Mouse (Mus musculus) midbrain, embryonic 14.5 days (tissue): ENCODE measurements around the gene Mroh7. TPM values are rescaled to one million over a fixed set of nuclear protein-coding genes. Genes with fewer than 3 reads are reported as not detected.
A peak's percentile ranks its signal among the peaks of the same experiment; 100 is the strongest.

ENCODE experiments used
- ATAC-seq: fragments of 200-750 bp; cut with Nextera tagmentation; 2 replicates; pipeline ENCODE4 v1.8.0; 2017; ENCODE audit warnings: moderate number of reproducible peaks, moderate library complexity; ENCODE audit not compliant: low FRiP score, low TSS enrichment
- DNase-seq: peaks from one replicate; pipeline ENCODE4 v3.0.0-alpha.2; 2015
- H3K27ac ChIP-seq: fragments of 300-500 bp; sonication (generic); replicated peaks from 2 replicates; pipeline ENCODE4 v1.5.1; 2014; ENCODE audit warnings: mild to moderate bottlenecking, low read depth, low read length, moderate library complexity
- H3K27me3 ChIP-seq: fragments of 300-500 bp; sonication (generic); 2 replicates; pipeline ENCODE4 v1.6.1; 2014; ENCODE audit warnings: low read length, control low read depth, mixed read lengths; ENCODE audit not compliant: control insufficient read depth, insufficient read depth
- H3K36me3 ChIP-seq: fragments of 300-500 bp; sonication (generic); 2 replicates; pipeline ENCODE4 v1.6.1; 2014; ENCODE audit warnings: low read length, control low read depth; ENCODE audit not compliant: control insufficient read depth, insufficient read depth
- H3K4me1 ChIP-seq: fragments of 300-500 bp; sonication (generic); 2 replicates; pipeline ENCODE4 v1.6.1; 2014; ENCODE audit warnings: mild to moderate bottlenecking, antibody characterized with exemption, low read length, control low read depth; ENCODE audit not compliant: control insufficient read depth, insufficient read depth
- H3K4me2 ChIP-seq: fragments of 300-500 bp; sonication (generic); 2 replicates; pipeline ENCODE4 v1.6.1; 2014; ENCODE audit warnings: mild to moderate bottlenecking, low read length, moderate library complexity
- H3K4me3 ChIP-seq: fragments of 300-500 bp; sonication (generic); replicated peaks from 2 replicates; pipeline ENCODE4 v1.5.1; 2014; ENCODE audit warnings: low read depth, low read length
- H3K9ac ChIP-seq: fragments of 300-500 bp; sonication (generic); replicated peaks from 2 replicates; pipeline ENCODE4 v1.6.1; 2014; ENCODE audit warnings: mild to moderate bottlenecking, low read length, moderate library complexity
- H3K9me3 ChIP-seq: fragments of 300-500 bp; sonication (generic); 2 replicates; pipeline ENCODE4 v1.6.1; 2016; ENCODE audit warnings: low read length, control low read depth, mixed read lengths; ENCODE audit not compliant: control insufficient read depth
- WGBS: fragments of 180-500 bp; shearing (Covaris S2); extraction: QIAGEN DNeasy Blood & Tissue Kit; methylation state at CpG from one replicate; pipeline ENCODE4 v1.1.7; 2014; 5-methylcytosine and 5-hydroxymethylcytosine counted together
- polyA plus RNA-seq: library from polyadenylated mRNA; unstranded; fragments of >200 nt; fragmentation: Nextera tagmentation; extraction: Ambion mirVana; gene quantifications from 2 replicates; pipeline ENCODE4 v1.2.1, GENCODE M21; 2014

Mroh7 gene
- polyA plus RNA-seq, 1 experiment from 2014 or later, result 0.43 TPM

GRCm38 (mm10) chr4:106655681-106656080 lies 75.0 kb downstream of the Mroh7 start:
- WGBS, result 93% methylated on average over 10 of the region's 10 CpGs
- Histone ChIP-seq H3K36me3 (peaks cover 50% of the 10 kb centered on the region), H3K4me3 (no peak overlapping the region), H3K9ac (no peak overlapping the region), H3K27me3 (no peaks in the 10 kb centered on the region), H3K4me1 (peaks cover 7% of the 10 kb centered on the region), H3K4me2 (no peak overlapping the region), H3K9me3 (no peaks in the 10 kb centered on the region), H3K27ac (no peak overlapping the region)
- DNase-seq (no peak), ATAC-seq (no peak)

DNA sequence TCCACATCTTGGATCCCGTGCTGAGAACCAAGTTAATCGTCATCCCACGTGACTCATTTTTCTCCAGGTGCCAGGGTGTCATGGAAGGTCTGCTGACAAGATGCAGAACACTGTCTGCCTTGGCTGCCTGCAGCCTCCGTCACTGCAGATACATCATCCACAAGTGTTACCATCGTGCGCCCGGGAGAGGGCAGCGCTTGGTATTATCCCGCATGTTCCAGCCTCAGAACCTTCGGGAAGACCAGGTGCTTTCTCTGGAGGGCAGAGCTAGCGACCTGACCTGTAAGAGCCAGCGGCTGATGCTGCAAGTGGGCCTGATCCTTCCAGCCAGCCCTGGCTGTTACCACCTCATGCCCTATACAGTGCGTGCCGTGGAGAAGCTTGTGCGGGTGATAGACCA lies 77.7 kb downstream of the Mroh7 start:
- H3K9ac ChIP-seq, result no peak overlapping the region
- ATAC-seq, result no peak
- DNase-seq, result no peak
- no peaks in the 10 kb centered on the region for H3K27me3 ChIP-seq
- H3K27ac ChIP-seq, result no peak overlapping the region
- H3K9me3 ChIP-seq, result no peaks in the 10 kb centered on the region
- H3K4me3 ChIP-seq, result no peak overlapping the region
- WGBS, result 95% methylated on average over 15 of the region's 15 CpGs
- no peak overlapping the region for H3K4me2 ChIP-seq
- H3K36me3 ChIP-seq, result peaks cover 27% of the 10 kb centered on the region
- peaks cover 7% of the 10 kb centered on the region for H3K4me1 ChIP-seq

DNA sequence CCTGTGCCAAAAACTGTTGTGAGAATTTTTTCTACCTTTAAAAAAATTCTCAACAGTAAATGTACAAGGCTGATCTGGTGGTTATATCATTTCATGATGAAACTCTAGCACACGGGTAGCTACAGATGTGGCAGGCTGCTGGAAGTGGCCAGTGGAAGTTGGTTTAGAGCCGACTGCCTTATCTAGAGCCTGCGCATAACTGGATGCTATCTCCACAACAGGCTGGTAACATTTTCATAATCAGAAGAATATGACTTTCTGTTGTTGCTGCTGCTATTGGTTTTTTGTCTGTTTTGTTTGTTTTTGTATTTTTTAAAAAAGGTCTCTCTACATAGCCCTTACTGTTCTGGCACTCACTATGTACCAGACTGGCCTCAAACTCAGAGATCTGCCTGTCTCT lies 78.2 kb downstream of the Mroh7 start:
- WGBS, result 96% methylated on average over 3 of the region's 3 CpGs

GRCm38 (mm10) chr4:106650833-106651527 lies 79.7 kb downstream of the Mroh7 start, which contains the start of gene Pars2:
TSS of gene Pars2 (plus strand) at chr4:106651069.
- peak within 1 kb of the TSS; percentile 56 for H3K4me3 ChIP-seq
- WGBS, result 3% methylated on average over 40 of the region's 40 CpGs
- ATAC-seq, result peak; percentile 98

More for the DNA sequence above, 78.2 kb downstream of the Mroh7 start:
- Histone ChIP-seq H3K9me3 (no peaks in the 10 kb centered on the region), H3K4me3 (no peak overlapping the region), H3K4me2 (no peak overlapping the region), H3K4me1 (peaks cover 7% of the 10 kb centered on the region), H3K27me3 (no peaks in the 10 kb centered on the region), H3K9ac (no peak overlapping the region), H3K36me3 (peaks cover 22% of the 10 kb centered on the region), H3K27ac (no peak overlapping the region)
- ATAC-seq (no peak), DNase-seq (no peak)

DNA sequence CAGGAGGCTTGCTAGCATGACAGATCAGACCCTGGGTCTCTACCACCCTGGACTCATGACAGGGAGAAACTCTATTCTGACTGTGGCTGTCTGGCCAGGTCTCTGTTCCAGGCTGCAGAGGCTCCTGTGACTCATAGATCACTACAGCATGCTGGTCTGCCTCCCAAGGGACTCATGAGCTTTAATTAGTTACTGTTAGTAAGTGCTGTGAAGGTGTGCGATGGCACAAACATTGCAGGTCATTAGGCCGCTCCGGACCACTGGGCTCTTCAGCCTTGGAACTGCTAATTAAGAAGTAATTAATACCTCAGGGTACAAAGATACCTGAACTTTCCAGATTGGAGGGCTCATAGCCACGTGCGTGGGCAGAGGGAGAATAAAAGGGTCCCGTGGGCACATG lies 83.6 kb downstream of the Mroh7 start:
- Histone ChIP-seq H3K27me3 (no peaks in the 10 kb centered on the region), H3K4me3 (no peak overlapping the region), H3K9ac (no peak overlapping the region), H3K9me3 (no peaks in the 10 kb centered on the region), H3K4me1 (peaks cover 7% of the 10 kb centered on the region), H3K36me3 (no peaks in the 10 kb centered on the region), H3K4me2 (no peak overlapping the region), H3K27ac (no peak overlapping the region)
- DNase-seq (no peak), ATAC-seq (no peak)
- WGBS, result 88% methylated on average over 6 of the region's 6 CpGs

More at GRCm38 (mm10) chr4:106650833-106651527, 79.7 kb downstream of the Mroh7 start, which contains the start of gene Pars2:
- Histone ChIP-seq H3K9ac (peak within 1 kb of the TSS; percentile 74), H3K4me1 (peaks cover 7% of the 10 kb centered on the region), H3K27me3 (no peaks in the 10 kb centered on the region), H3K27ac (peak within 1 kb of the TSS; percentile 63), H3K4me2 (peak within 1 kb of the TSS; percentile 96), H3K36me3 (peaks cover 19% of the 10 kb centered on the region), H3K9me3 (no peaks in the 10 kb centered on the region)
- peak; percentile 99 for DNase-seq

DNA sequence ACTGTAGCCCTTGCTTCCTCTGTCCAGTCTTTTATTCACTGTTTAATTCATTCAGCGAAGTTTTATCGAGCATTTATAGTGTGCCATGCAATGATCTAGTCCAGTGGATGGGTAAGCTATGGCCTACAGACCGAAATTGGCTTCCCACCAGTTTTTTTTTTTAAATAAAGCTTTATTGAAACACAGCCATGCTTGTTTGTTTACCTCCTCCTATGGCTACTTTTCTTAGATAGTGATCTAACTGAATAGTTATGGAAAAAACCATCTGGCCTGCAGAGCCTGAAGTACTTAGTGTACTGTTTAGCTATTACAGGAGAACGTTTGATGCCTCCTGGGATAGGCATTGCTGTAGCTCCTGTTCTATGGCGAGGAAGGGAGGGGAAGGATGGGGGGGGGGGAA lies 84.9 kb downstream of the Mroh7 start:
- Histone ChIP-seq H3K36me3 (no peaks in the 10 kb centered on the region), H3K9me3 (no peaks in the 10 kb centered on the region), H3K9ac (no peak overlapping the region), H3K4me1 (no peaks in the 10 kb centered on the region), H3K27ac (no peak overlapping the region), H3K4me3 (no peak overlapping the region), H3K4me2 (no peak overlapping the region), H3K27me3 (no peaks in the 10 kb centered on the region)
- 76% methylated on average over 5 of the region's 5 CpGs for WGBS
- DNase-seq (no peak), ATAC-seq (no peak)

GRCm38 (mm10) chr4:106644218-106644610 lies 86.5 kb downstream of the Mroh7 start:
- no peaks in the 10 kb centered on the region for H3K4me1 ChIP-seq
- no peak overlapping the region for H3K9ac ChIP-seq
- H3K36me3 ChIP-seq, result no peaks in the 10 kb centered on the region
- H3K27ac ChIP-seq, result no peak overlapping the region
- no peak overlapping the region for H3K4me3 ChIP-seq
- DNase-seq (no peak), ATAC-seq (no peak)
- H3K27me3 ChIP-seq, result no peaks in the 10 kb centered on the region
- 71% methylated on average over 6 of the region's 6 CpGs for WGBS
- H3K4me2 ChIP-seq, result no peak overlapping the region
- no peaks in the 10 kb centered on the region for H3K9me3 ChIP-seq

GRCm38 (mm10) chr4:106643483-106644217 lies 87.1 kb downstream of the Mroh7 start:
- no peak for ATAC-seq
- H3K4me1 ChIP-seq, result no peaks in the 10 kb centered on the region
- no peaks in the 10 kb centered on the region for H3K36me3 ChIP-seq
- H3K27me3 ChIP-seq, result no peaks in the 10 kb centered on the region
- H3K27ac ChIP-seq, result no peak overlapping the region
- H3K4me2 ChIP-seq, result no peak overlapping the region
- no peak overlapping the region for H3K4me3 ChIP-seq
- H3K9me3 ChIP-seq, result no peaks in the 10 kb centered on the region
- DNase-seq, result no peak
- no peak overlapping the region; the same call in 1 of the 2 replicates for H3K9ac ChIP-seq
- WGBS, result 45% methylated on average over 8 of the region's 8 CpGs

DNA sequence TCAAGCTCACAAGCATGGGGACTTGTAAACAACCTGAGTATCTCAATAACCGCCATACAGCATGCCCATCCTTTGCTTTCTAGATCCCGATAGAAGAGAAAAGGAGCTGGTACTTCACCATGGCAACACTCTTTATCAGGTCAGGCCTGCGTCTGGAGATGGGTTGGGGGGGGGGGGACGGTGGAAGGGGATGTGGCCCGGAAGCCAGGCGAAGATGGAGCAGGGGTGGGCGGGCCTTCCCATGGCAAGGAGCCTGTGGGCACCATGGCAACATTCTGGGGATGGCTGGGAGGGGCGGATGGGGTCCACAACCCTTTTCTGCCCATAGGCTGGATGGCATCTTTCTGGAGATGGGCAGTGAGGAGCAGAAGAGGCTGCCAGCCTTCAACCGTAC lies 96.6 kb downstream of the Mroh7 start:
- Histone ChIP-seq H3K9ac (no peak overlapping the region), H3K27ac (peak overlapping the region; percentile 90), H3K4me1 (peaks cover 43% of the 10 kb centered on the region), H3K9me3 (no peaks in the 10 kb centered on the region), H3K4me2 (peak overlapping the region; percentile 29), H3K27me3 (no peaks in the 10 kb centered on the region), H3K4me3 (no peak overlapping the region), H3K36me3 (no peaks in the 10 kb centered on the region)
- DNase-seq, result no peak
- ATAC-seq, result no peak
- 35% methylated on average over 9 of the region's 9 CpGs for WGBS
